Mouse (Mus musculus): ENCODE results near the gene Ddn. TPM values are rescaled to one million over a fixed set of nuclear protein-coding genes. Genes with fewer than 3 reads are reported as not detected.
A peak's percentile ranks its signal among the peaks of the same experiment; 100 is the strongest.

The Ddn gene
- polyA plus RNA-seq, 1 experiment: not detected

DNA sequence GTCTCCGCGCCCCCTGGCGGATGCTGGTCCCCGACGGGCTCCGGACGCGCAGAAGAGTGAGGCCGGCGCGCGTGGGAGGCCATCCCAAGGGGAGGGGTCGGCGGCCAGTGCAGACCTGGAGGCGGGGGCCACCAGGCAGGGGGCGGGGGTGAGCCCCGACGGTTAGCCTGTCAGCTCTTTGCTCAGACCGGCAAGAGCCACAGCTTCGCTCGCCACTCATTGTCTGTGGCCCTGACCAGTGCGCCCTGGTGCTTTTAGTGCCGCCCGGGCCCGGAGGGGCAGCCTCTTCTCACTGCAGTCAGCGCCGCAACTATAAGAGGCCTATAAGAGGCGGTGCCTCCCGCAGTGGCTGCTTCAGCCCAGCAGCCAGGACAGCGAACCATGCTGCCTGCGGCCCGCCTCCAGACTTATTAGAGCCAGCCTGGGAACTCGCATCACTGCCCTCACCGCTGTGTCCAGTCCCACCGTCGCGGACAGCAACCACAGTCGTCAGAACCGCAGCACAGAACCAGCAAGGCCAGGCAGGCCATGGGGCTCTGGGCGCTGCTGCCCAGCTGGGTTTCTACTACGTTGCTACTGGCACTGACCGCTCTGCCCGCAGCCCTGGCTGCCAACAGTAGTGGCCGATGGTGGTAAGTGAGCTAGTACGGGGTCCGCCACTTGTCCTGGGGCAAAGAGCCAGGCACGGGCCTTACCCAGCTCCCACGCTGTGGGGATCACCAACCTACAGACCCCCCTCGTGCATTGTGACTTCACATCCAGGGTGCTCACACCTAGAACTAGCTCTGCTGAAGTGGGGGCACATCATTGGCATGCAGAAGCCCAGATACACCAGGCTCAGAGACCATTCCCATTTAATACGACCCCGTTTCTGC, 19.4 kb downstream of the Ddn start, which contains the start of gene Wnt1:
Gene Wnt1, plus strand, starts transcription at position 197 of the 875 bp plus-strand sequence.
- Histone ChIP-seq H3K36me3 (ENCODE audit: control insufficient read depth, insufficient read depth, low read length) (no peaks in the 10 kb centered on the region), H3K27me3 (ENCODE audit: control insufficient read depth, insufficient read depth, low read length) (peaks cover 62% of the 10 kb centered on the region), H3K4me3 (ENCODE audit: low read depth, low read length) (peak within 1 kb of the TSS; percentile 29), H3K27ac (ENCODE audit: insufficient read depth, low read depth, low read length) (no peak within 1 kb of the TSS), H3K4me1 (ENCODE audit: control insufficient read depth, insufficient read depth, insufficient read length, low read length) (peaks cover 18% of the 10 kb centered on the region)
- WGBS: 4% methylated on average over 51 of the region's 51 CpGs
- TF ChIP-seq CTCF (IDR thresholded peaks at IDR 0.05; ENCODE audit: extremely low read depth, insufficient read length, insufficient replicate concordance, low read depth, low read length) (no peak; the same call in 1 of the 2 replicates), POLR2A (IDR thresholded peaks at IDR 0.05; ENCODE audit: low read depth, low read length) (no peak)

DNA sequence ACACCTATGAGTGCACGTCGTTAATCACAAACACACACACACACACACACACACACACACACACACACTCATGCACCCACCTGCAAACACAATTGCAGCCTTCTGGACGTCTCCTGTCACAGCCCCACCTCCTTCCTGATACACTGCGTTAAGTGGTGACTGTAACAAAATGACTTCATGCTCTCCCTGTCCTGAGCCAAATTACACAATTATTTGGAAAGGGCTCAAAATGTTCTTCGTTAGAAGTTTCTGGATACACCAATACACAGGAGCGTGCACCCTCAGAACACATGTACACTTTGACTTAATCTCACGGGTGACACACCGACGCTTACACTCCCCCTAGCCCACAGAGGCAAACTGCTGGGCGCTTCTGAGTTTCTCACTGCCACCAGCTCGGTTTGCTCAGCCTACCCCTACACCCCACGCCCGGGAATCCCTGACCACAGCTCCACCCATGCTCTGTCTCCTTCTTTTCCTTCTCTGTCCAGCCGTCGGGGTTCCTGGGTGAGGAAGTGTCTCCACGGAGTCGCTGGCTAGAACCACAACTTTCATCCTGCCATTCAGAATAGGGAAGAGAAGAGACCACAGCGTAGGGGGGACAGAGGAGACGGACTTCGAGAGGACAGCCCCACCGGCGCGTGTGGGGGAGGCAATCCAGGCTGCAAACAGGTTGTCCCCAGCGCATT, 20.2 kb downstream of the Ddn start:
- H3K27ac ChIP-seq (ENCODE audit: insufficient read depth, low read depth, low read length): no peak overlapping the region
- 10% methylated on average over 24 of the region's 24 CpGs for WGBS
- H3K27me3 ChIP-seq (ENCODE audit: control insufficient read depth, insufficient read depth, low read length): peaks cover 62% of the 10 kb centered on the region
- TF ChIP-seq CTCF (IDR thresholded peaks at IDR 0.05; ENCODE audit: extremely low read depth, insufficient read length, insufficient replicate concordance, low read depth, low read length) (0 out of 2 replicates have a peak, but pooled peaks have one; percentile 54), POLR2A (IDR thresholded peaks at IDR 0.05; ENCODE audit: low read depth, low read length) (no peak)
- H3K4me1 ChIP-seq (ENCODE audit: control insufficient read depth, insufficient read depth, insufficient read length, low read length): peaks cover 18% of the 10 kb centered on the region
- no peaks in the 10 kb centered on the region for H3K36me3 ChIP-seq (ENCODE audit: control insufficient read depth, insufficient read depth, low read length)
- no peak overlapping the region for H3K4me3 ChIP-seq (ENCODE audit: low read depth, low read length)

DNA sequence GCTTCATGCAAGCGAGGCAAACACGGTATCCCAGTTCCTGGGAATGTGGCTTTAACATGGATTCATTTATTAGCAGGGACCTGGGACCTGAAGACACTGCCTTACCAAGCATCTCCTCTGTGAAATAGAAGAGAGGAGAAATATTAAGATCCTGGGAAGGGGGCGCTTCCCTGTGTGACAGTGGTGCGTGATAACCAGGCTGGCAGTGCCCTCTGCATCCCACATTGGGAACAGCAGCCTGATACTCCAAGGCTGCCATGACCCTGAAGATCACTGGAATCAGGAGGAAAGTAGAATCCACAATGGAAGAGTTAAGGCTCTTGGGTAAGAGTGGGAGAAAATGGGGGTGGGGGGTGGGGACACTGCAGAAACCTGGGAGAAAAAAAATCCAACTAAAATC, 21.4 kb downstream of the Ddn start:
- no peak overlapping the region for H3K4me3 ChIP-seq (ENCODE audit: low read depth, low read length)
- no peak overlapping the region for H3K27ac ChIP-seq (ENCODE audit: insufficient read depth, low read depth, low read length)
- no peak for TF ChIP-seq POLR2A (IDR thresholded peaks at IDR 0.05; ENCODE audit: low read depth, low read length)
- TF ChIP-seq CTCF (IDR thresholded peaks at IDR 0.05; ENCODE audit: extremely low read depth, insufficient read length, insufficient replicate concordance, low read depth, low read length): no peak
- no peaks in the 10 kb centered on the region for H3K36me3 ChIP-seq (ENCODE audit: control insufficient read depth, insufficient read depth, low read length)
- WGBS: 29% methylated on average over 4 of the region's 4 CpGs
- H3K4me1 ChIP-seq (ENCODE audit: control insufficient read depth, insufficient read depth, insufficient read length, low read length): peaks cover 18% of the 10 kb centered on the region
- H3K27me3 ChIP-seq (ENCODE audit: control insufficient read depth, insufficient read depth, low read length): peaks cover 50% of the 10 kb centered on the region

DNA sequence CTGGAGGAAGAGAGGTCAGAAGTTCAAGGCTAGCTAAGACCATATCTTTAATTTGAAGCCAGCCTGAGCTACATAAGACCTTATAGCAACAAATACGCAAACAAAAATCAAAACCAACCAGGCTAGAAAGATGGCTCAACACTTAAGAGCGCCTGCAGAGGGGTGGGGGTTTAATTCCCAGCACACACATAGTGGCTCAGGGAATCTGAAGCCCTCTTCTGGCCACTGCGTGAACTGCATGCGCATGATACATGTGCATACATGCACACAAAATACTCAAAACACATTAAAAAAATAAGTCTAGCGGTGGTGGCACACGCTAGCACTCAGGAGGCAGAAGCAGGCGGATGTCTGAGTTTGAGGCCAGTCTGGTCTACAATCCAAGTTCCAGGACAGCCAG, 23.5 kb downstream of the Ddn start:
- 55% methylated on average over 7 of the region's 7 CpGs for WGBS
- no peaks in the 10 kb centered on the region for H3K36me3 ChIP-seq (ENCODE audit: control insufficient read depth, insufficient read depth, low read length)
- no peak overlapping the region for H3K27ac ChIP-seq (ENCODE audit: insufficient read depth, low read depth, low read length)
- H3K27me3 ChIP-seq (ENCODE audit: control insufficient read depth, insufficient read depth, low read length): peaks cover 29% of the 10 kb centered on the region
- H3K4me1 ChIP-seq (ENCODE audit: control insufficient read depth, insufficient read depth, insufficient read length, low read length): peaks cover 5% of the 10 kb centered on the region; the same call in 1 of the 2 replicates
- no peak overlapping the region for H3K4me3 ChIP-seq (ENCODE audit: low read depth, low read length)
- TF ChIP-seq POLR2A (IDR thresholded peaks at IDR 0.05; ENCODE audit: low read depth, low read length): no peak
- TF ChIP-seq CTCF (IDR thresholded peaks at IDR 0.05; ENCODE audit: extremely low read depth, insufficient read length, insufficient replicate concordance, low read depth, low read length): peak; percentile 52; the same call in 1 of the 2 replicates

GRCm38 (mm10) chr15:98781166-98781565, 28.1 kb downstream of the Ddn start:
- H3K27me3 ChIP-seq (ENCODE audit: control insufficient read depth, insufficient read depth, low read length): peaks cover 40% of the 10 kb centered on the region

DNA sequence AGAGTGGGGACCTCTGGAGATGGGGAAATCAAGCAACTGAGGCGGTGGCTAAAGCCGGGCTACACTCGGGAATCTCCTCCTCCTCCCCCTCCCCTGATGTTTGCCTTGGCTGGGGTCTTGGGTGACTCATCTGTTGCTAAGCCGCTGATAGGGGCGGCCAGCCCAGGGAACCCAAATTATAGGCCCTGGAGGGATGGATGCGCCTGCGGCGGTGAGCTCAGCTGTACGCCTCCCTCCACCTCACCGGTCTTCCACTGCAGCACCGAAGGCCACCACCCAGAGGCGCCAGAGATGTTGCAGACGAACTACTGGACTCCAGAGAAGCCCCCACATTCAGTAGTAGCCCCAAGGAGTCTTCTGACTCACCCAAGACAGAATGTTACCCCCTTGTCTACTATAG, 28.7 kb downstream of the Ddn start:
- Histone ChIP-seq H3K4me3 (ENCODE audit: low read depth, low read length) (no peak overlapping the region), H3K36me3 (ENCODE audit: control insufficient read depth, insufficient read depth, low read length) (no peaks in the 10 kb centered on the region), H3K27ac (ENCODE audit: insufficient read depth, low read depth, low read length) (no peak overlapping the region), H3K4me1 (ENCODE audit: control insufficient read depth, insufficient read depth, insufficient read length, low read length) (peaks cover 8% of the 10 kb centered on the region), H3K27me3 (ENCODE audit: control insufficient read depth, insufficient read depth, low read length) (peaks cover 44% of the 10 kb centered on the region)
- TF ChIP-seq CTCF (IDR thresholded peaks at IDR 0.05; ENCODE audit: extremely low read depth, insufficient read length, insufficient replicate concordance, low read depth, low read length) (no peak), POLR2A (IDR thresholded peaks at IDR 0.05; ENCODE audit: low read depth, low read length) (no peak)
- WGBS: 14% methylated on average over 13 of the region's 13 CpGs

More at GRCm38 (mm10) chr15:98781166-98781565, 28.1 kb downstream of the Ddn start:
- 47% methylated on average over 6 of the region's 6 CpGs for WGBS
- no peak for TF ChIP-seq POLR2A (IDR thresholded peaks at IDR 0.05; ENCODE audit: low read depth, low read length)
- TF ChIP-seq CTCF (IDR thresholded peaks at IDR 0.05; ENCODE audit: extremely low read depth, insufficient read length, insufficient replicate concordance, low read depth, low read length): no peak
- H3K36me3 ChIP-seq (ENCODE audit: control insufficient read depth, insufficient read depth, low read length): no peaks in the 10 kb centered on the region
- H3K4me1 ChIP-seq (ENCODE audit: control insufficient read depth, insufficient read depth, insufficient read length, low read length): peaks cover 8% of the 10 kb centered on the region
- H3K27ac ChIP-seq (ENCODE audit: insufficient read depth, low read depth, low read length): no peak overlapping the region
- H3K4me3 ChIP-seq (ENCODE audit: low read depth, low read length): no peak overlapping the region

DNA sequence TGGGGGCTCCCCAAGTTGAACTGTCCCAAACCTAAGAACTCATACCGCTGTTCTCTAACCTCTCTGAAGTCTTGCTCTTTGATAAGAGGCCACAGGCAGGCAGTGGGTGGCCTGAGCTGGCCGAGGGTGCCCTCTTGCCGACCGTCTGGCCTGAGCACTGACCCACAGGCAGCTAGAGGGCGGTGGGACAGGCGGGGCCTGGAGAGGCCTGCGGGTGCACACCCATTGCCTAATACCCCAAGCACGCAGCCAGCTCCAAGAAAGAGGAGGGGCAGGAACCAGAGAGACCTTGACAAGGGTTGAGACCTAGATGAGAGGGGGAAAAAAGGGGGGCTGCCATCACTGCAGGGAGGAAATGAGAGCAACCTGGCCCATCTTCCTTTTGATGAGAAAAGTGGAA, 29.2 kb downstream of the Ddn start:
- Histone ChIP-seq H3K27ac (ENCODE audit: insufficient read depth, low read depth, low read length) (no peak overlapping the region), H3K4me1 (ENCODE audit: control insufficient read depth, insufficient read depth, insufficient read length, low read length) (peaks cover 8% of the 10 kb centered on the region), H3K27me3 (ENCODE audit: control insufficient read depth, insufficient read depth, low read length) (peaks cover 44% of the 10 kb centered on the region), H3K36me3 (ENCODE audit: control insufficient read depth, insufficient read depth, low read length) (no peaks in the 10 kb centered on the region), H3K4me3 (ENCODE audit: low read depth, low read length) (no peak overlapping the region)
- TF ChIP-seq POLR2A (IDR thresholded peaks at IDR 0.05; ENCODE audit: low read depth, low read length): no peak
- TF ChIP-seq CTCF (IDR thresholded peaks at IDR 0.05; ENCODE audit: extremely low read depth, insufficient read length, insufficient replicate concordance, low read depth, low read length): no peak
- WGBS: 10% methylated on average over 8 of the region's 8 CpGs
